Mouse (Mus musculus) embryonic facial prominence, embryonic 11.5 days (tissue): ENCODE measurements around the gene Ssh2. TPM values are rescaled to one million over a fixed set of nuclear protein-coding genes. Genes with fewer than 3 reads are reported as not detected.

ENCODE experiments used
- ATAC-seq: fragments of 200-750 bp; cut with Nextera tagmentation; replicated peaks from 2 replicates; pipeline ENCODE4 v1.8.0; 2017; ENCODE audit warnings: low read depth; ENCODE audit not compliant: insufficient number of reproducible peaks, low FRiP score, low TSS enrichment
- DNase-seq: peaks from one replicate; pipeline ENCODE4 v3.0.0-alpha.2; 2015; ENCODE audit warnings: low spot score
- H3K27ac ChIP-seq: fragments of 300-500 bp; sonication (generic); replicated peaks from 2 replicates; pipeline ENCODE4 v1.5.1; 2014; ENCODE audit warnings: mild to moderate bottlenecking, low read depth, low read length, control low read depth
- H3K27me3 ChIP-seq: fragments of 300-500 bp; sonication (generic); 2 replicates; pipeline ENCODE4 v1.6.1; 2014; ENCODE audit warnings: mild to moderate bottlenecking, low read length, moderate library complexity, mixed read lengths; ENCODE audit not compliant: control insufficient read depth, insufficient read depth
- H3K36me3 ChIP-seq: fragments of 300-500 bp; sonication (generic); replicated peaks from 2 replicates; pipeline ENCODE4 v1.6.1; 2014; ENCODE audit warnings: low read depth, mild to moderate bottlenecking, low read length, moderate library complexity, mixed read lengths; ENCODE audit not compliant: control insufficient read depth, insufficient read depth
- H3K4me1 ChIP-seq: fragments of 300-500 bp; sonication (generic); 2 replicates; pipeline ENCODE4 v1.6.1; 2014; ENCODE audit warnings: low read length, mixed read lengths; ENCODE audit not compliant: control insufficient read depth, insufficient read depth
- H3K4me2 ChIP-seq: fragments of 300-500 bp; sonication (generic); 2 replicates; pipeline ENCODE4 v1.6.1; 2014; ENCODE audit warnings: low read depth, mild to moderate bottlenecking, control low read depth, low read length, moderate library complexity
- H3K4me3 ChIP-seq: fragments of 300-500 bp; sonication (generic); 2 replicates; pipeline ENCODE4 v1.5.1; 2014; ENCODE audit warnings: low read depth, low read length, control low read depth
- H3K9ac ChIP-seq: fragments of 300-500 bp; sonication (generic); replicated peaks from 2 replicates; pipeline ENCODE4 v1.6.1; 2014; ENCODE audit warnings: mild to moderate bottlenecking, control low read depth, low read length
- H3K9me3 ChIP-seq: fragments of 300-500 bp; sonication (generic); replicated peaks from 2 replicates; pipeline ENCODE4 v1.6.1; 2016; ENCODE audit warnings: mild to moderate bottlenecking, low read length, inconsistent platforms, mixed read lengths; ENCODE audit not compliant: control insufficient read depth
- WGBS: fragments of 180-500 bp; shearing (Covaris S2); extraction: QIAGEN DNeasy Blood & Tissue Kit; methylation state at CpG from one replicate; pipeline ENCODE4 v1.1.7; 2014; 5-methylcytosine and 5-hydroxymethylcytosine counted together
- polyA plus RNA-seq: library from polyadenylated mRNA; unstranded; fragments of >200 nt; fragmentation: Nextera tagmentation; extraction: Ambion mirVana; gene quantifications from 2 replicates; pipeline ENCODE4 v1.2.1, GENCODE M21; 2014

The Ssh2 gene
- polyA plus RNA-seq, 1 experiment from 2014 or later = 10.0 TPM

- Histone ChIP-seq H3K27me3 (no peaks in the 10 kb centered on the region), H3K9ac (no peak overlapping the region), H3K4me2 (no peak overlapping the region), H3K9me3 (no peaks in the 10 kb centered on the region), H3K4me3 (no peak overlapping the region), H3K4me1 (no peaks in the 10 kb centered on the region), H3K36me3 (no peaks in the 10 kb centered on the region), H3K27ac (no peak overlapping the region)
- 38% methylated on average over 4 of the region's 4 CpGs for WGBS
- DNase-seq (no peak), ATAC-seq (no peak)
Measured at GRCm38 (mm10) chr11:77199636-77200035, 16.5 kb upstream of the Ssh2 start.

- H3K27me3 ChIP-seq = no peaks in the 10 kb centered on the region
- no peaks in the 10 kb centered on the region for H3K9me3 ChIP-seq
- H3K36me3 ChIP-seq = no peaks in the 10 kb centered on the region
- no peaks in the 10 kb centered on the region for H3K4me1 ChIP-seq
- 93% methylated on average over 1 of the region's 1 CpGs for WGBS
- no peak overlapping the region for H3K27ac ChIP-seq
- H3K4me3 ChIP-seq = no peak overlapping the region
- DNase-seq (no peak), ATAC-seq (no peak)
- no peak overlapping the region for H3K9ac ChIP-seq
- no peak overlapping the region for H3K4me2 ChIP-seq
Measured at GRCm38 (mm10) chr11:77200703-77201102, 15.4 kb upstream of the Ssh2 start.

GRCm38 (mm10) chr11:77214142-77214692 lies 1.9 kb upstream of the Ssh2 start:
- ATAC-seq = no peak
- no peak for DNase-seq

GRCm38 (mm10) chr11:77214755-77215154 lies 1.3 kb upstream of the Ssh2 start:
- no peaks in the 10 kb centered on the region for H3K4me1 ChIP-seq
- no peak overlapping the region for H3K9ac ChIP-seq
- DNase-seq = peak; percentile 85
- H3K4me2 ChIP-seq = no peak overlapping the region
- no peak overlapping the region for H3K4me3 ChIP-seq
- no peaks in the 10 kb centered on the region for H3K27me3 ChIP-seq
- 3% methylated on average over 1 of the region's 1 CpGs for WGBS
- H3K36me3 ChIP-seq = no peaks in the 10 kb centered on the region
- no peaks in the 10 kb centered on the region for H3K9me3 ChIP-seq
- no peak overlapping the region for H3K27ac ChIP-seq
- peak; percentile 68 for ATAC-seq

More at GRCm38 (mm10) chr11:77214142-77214692, 1.9 kb upstream of the Ssh2 start:
- Histone ChIP-seq H3K27ac (no peak overlapping the region), H3K9ac (no peak overlapping the region), H3K36me3 (no peaks in the 10 kb centered on the region), H3K9me3 (no peaks in the 10 kb centered on the region), H3K4me3 (no peak overlapping the region), H3K4me2 (no peak overlapping the region), H3K27me3 (no peaks in the 10 kb centered on the region), H3K4me1 (no peaks in the 10 kb centered on the region)
- WGBS = 92% methylated on average over 1 of the region's 1 CpGs

GRCm38 (mm10) chr11:77215483-77215882 lies 604 bp upstream of the Ssh2 start:
- H3K27ac ChIP-seq = peak overlapping the region; percentile 86
- H3K4me3 ChIP-seq = peak overlapping the region; percentile 90
- no peaks in the 10 kb centered on the region for H3K36me3 ChIP-seq
- peak overlapping the region; percentile 86 for H3K9ac ChIP-seq
- H3K9me3 ChIP-seq = no peaks in the 10 kb centered on the region
- DNase-seq (peak; percentile 41), ATAC-seq (peak; percentile 40; the same call in 1 of the 2 replicates)
- H3K27me3 ChIP-seq = no peaks in the 10 kb centered on the region
- peak overlapping the region; percentile 73 for H3K4me2 ChIP-seq
- 1% methylated on average over 11 of the region's 11 CpGs for WGBS
- no peaks in the 10 kb centered on the region for H3K4me1 ChIP-seq

- Histone ChIP-seq H3K9ac (peak overlapping the region; percentile 86), H3K9me3 (no peaks in the 10 kb centered on the region), H3K27ac (no peak overlapping the region; the same call in 1 of the 2 replicates), H3K36me3 (no peaks in the 10 kb centered on the region), H3K4me1 (no peaks in the 10 kb centered on the region), H3K27me3 (no peaks in the 10 kb centered on the region), H3K4me3 (peak overlapping the region; percentile 90), H3K4me2 (peak overlapping the region; percentile 73)
- peak; percentile 66 for ATAC-seq
- peak; percentile 9 for DNase-seq
- under 1% methylated on average over 11 of the region's 11 CpGs for WGBS
Measured at GRCm38 (mm10) chr11:77216761-77217130, 659 bp downstream of the Ssh2 start.

- H3K4me2 ChIP-seq = no peak overlapping the region
- 77% methylated on average over 2 of the region's 2 CpGs for WGBS
- no peaks in the 10 kb centered on the region for H3K4me1 ChIP-seq
- no peak overlapping the region for H3K27ac ChIP-seq
- H3K9ac ChIP-seq = no peak overlapping the region
- no peak overlapping the region for H3K4me3 ChIP-seq
- H3K9me3 ChIP-seq = no peaks in the 10 kb centered on the region
- H3K27me3 ChIP-seq = no peaks in the 10 kb centered on the region
- no peak for DNase-seq
- no peak for ATAC-seq
- no peaks in the 10 kb centered on the region for H3K36me3 ChIP-seq
Measured at GRCm38 (mm10) chr11:77230765-77231164, 14.7 kb downstream of the Ssh2 start.

GRCm38 (mm10) chr11:77231514-77231913 lies 15.4 kb downstream of the Ssh2 start:
- DNase-seq (no peak), ATAC-seq (no peak)
- WGBS = 91% methylated on average over 2 of the region's 2 CpGs

More at GRCm38 (mm10) chr11:77231514-77231913, 15.4 kb downstream of the Ssh2 start:
- H3K36me3 ChIP-seq = no peaks in the 10 kb centered on the region
- H3K27me3 ChIP-seq = no peaks in the 10 kb centered on the region
- H3K4me2 ChIP-seq = no peak overlapping the region
- H3K27ac ChIP-seq = no peak overlapping the region
- no peak overlapping the region for H3K4me3 ChIP-seq
- H3K9me3 ChIP-seq = no peaks in the 10 kb centered on the region
- H3K4me1 ChIP-seq = no peaks in the 10 kb centered on the region
- no peak overlapping the region for H3K9ac ChIP-seq
